Mouse (Mus musculus): Measurements from ENCODE around the gene S1pr2.

- TF ChIP-seq POLR2A (IDR thresholded peaks at IDR 0.05; ENCODE audit: borderline replicate concordance, low read depth, low read length) (no peak), CTCF (IDR thresholded peaks at IDR 0.05; ENCODE audit: low read depth, low read length) (no peak)
These were observed 4.8 kb downstream of the S1pr2 start for GRCm38 (mm10) chr9:20971751-20972140.
